Mouse (Mus musculus) liver, embryonic 14.5 days (tissue): ENCODE data around the gene Daxx.

ENCODE experiments used
- CTCF ChIP-seq: IDR thresholded peaks from 2 replicates; pipeline ENCODE4 v1.5.1; 2016; ENCODE audit warnings: antibody characterized with exemption, low read depth, control low read depth
- EP300 ChIP-seq: IDR thresholded peaks from 2 replicates; pipeline ENCODE4 v1.6.1; 2016; ENCODE audit warnings: antibody characterized with exemption, low read depth

GRCm38 (mm10) chr17:33948090-33948904, 39.1 kb downstream of the Daxx start:
- no peak for TF ChIP-seq CTCF
- no peak for TF ChIP-seq EP300
